Mouse (Mus musculus) cerebellum, postnatal 4 days (tissue): ENCODE data around the gene Sh3gl3.
A peak's percentile ranks its signal among the peaks of the same experiment; 100 is the strongest.

Experiments
- DNase-seq, 2 experiments: peaks; one replicate each; pipeline ENCODE4 v3.0.0; 2022; ENCODE audit warnings: low spot score in 2 of 2, mixed read lengths in 1 of 2

The Sh3gl3 gene

DNA sequence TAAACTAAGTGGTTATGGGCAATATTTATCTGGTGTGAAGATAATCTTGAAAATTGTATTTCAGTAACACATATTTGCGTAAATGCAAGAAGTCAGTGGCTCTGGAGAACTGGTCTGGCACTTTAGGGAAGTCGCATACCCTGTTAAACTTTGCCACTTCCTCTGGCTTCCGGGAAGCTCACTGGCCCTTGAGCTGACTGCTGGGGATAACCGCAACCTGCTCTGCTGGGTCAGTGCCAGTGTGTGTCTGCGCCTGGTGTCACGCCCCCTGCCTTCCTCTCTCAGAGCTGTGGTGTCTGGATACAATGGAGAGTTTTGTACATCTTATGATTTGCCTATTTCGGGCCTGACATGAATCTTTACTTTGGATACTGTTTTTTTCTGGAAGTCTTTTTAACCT is 119.8 kb downstream of the Sh3gl3 start:
- peak in 1 of 2 experiments; percentile 56 for DNase-seq

DNA sequence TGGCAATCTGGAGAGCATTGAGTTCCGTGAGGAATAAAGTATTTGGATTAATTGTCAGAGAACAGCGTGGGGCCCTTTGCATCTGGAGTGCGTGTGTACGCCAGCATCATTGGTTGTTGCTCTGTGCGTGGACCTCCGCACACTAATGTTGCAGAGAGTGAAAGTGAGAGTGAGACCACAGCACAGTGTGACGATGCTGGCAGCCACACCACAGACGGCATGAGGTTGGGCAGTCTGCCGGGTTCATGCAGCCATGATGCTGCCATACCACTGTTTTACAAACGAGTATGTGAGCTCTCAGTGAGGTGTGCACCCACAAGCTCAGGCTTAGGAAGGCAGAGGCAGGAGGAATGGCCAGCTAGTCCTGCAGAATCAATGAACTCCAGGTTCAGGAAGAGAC is 120.4 kb downstream of the Sh3gl3 start:
- DNase-seq: peak in 1 of 2 experiments; percentile 44

DNA sequence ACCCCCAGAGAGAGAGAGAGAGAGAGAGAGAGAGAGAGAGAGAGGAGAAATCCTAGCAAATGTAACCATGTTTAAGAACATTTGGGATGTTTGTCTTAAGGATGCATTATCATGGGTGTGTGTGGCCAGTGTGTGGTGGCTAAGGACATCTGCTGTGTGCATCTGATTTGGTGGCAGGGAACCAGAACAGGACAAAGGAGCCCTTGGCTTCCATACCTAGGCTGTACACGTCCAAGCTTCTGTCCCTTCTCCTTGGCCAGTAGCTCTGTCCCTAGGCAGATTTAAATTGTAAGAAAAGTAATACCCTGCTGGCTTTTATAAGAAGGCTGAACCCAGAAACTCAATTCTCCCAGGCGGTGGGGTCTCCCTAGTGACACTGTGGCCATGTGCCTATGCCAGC is 121.0 kb downstream of the Sh3gl3 start:
- DNase-seq: no peak

DNA sequence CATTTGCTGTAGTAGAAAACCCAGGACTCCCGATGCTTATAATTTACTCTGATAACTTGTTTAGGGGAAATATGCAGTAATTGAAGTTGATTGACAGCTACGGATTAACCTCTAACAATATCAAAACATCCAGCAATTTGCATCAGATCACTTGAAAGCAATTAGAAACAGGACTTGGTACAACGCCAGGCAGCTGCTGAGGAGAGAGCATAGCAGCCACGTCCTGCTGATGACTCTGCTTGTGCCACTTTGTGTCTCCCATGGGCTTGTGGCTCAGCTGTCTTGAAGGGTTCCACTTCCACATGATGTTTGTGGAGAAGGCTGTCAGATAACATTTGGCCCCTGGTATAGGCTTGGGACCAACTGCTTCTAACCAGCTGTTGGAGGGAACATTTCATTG is 134.8 kb downstream of the Sh3gl3 start:
- DNase-seq: no peak

DNA sequence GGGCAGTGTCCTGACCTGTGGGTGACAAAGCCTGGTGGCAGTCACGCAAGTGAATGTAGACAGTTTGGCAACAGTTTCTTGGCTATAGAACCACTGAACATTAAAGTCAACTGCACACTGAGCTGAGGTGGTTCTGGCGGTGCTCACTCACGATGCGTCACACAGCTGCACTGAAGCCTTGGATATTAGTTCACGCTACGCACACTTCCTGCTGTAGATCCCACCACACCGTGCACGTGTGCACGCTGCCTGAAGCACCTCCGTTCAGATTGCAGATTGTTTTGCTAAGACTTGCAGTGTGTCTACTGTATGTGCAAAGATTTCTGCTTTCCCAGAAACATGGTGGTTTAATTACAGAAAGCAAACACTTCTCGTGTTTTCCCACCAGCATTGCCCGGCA is 144.9 kb downstream of the Sh3gl3 start:
- DNase-seq: no peak

DNA sequence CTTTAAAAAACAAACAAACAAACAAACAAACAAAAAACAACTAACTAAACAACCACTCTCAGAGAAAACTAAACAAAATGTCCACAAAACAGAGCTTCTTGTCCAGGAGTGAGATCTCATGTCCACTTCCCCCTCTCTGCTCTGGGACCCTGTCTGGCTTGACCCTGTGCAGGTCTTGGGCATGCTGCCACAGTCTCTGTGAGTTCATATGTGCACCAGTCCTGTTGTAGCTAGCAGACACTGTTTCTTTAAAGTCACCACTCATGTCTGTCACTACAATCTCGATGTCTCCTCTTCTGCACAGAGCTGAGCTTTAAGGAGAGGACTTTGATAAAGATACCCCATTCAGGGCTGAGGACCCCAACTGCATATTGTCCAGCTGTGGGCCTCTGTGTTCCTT is 153.0 kb downstream of the Sh3gl3 start:
- DNase-seq: no peak

DNA sequence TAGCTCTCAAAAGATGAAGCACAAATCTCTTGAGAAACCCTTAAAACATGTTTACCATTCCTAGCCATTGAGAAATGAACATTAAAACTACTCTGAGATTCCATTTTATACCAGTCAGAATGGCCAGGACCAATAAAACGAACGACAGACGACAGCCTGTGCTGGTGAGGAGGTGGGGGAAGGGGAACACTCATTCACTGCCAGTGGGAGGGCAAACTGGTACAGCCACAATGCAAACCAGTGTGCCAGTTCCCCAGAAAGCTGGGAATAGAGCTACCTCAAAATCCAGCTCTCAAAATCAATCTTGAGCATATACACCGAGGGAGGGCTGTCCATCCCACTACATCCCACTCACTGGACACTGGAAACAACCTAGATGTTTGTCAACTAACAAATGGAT is 153.6 kb downstream of the Sh3gl3 start:
- DNase-seq: no peak

DNA sequence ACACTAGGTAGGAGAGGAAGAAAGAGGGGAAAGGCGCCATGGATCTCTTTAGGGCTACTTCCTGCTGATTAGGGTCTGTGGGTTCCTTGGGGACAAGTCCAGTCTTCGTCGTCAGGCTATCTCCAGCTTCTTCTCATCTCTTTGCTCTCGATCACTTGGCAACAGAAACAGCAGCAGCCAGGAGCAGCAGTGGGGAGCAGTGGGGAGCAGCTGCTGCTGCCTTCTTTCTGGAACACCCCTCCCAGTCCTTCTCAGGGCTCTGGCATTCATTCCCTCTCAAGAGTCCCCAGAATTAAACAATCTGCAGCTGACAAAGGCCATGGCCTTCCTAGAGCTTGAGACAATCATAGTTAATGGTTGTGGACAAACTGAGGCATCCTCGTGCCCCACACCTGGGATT is 154.2 kb downstream of the Sh3gl3 start:
- no peak for DNase-seq

DNA sequence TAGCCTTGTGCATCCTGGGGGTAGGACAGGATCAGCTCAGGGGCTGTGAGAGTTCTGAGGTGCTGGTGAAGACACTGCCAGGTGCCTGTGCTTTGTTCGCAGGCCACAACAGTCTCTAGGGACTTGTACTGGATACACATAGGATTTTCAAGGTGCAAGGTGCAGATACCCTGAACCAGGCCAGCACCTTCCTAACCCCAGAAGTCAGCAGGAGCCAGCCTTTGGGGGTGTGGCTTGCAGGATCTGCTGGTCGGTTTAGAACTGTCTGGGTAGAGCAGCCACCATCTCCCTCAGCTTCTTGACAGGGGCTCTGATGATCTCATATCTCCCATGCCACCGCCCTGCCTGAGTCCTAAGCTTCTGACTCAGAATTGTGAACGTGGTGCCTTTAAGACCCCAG is 156.2 kb downstream of the Sh3gl3 start:
- DNase-seq: no peak

DNA sequence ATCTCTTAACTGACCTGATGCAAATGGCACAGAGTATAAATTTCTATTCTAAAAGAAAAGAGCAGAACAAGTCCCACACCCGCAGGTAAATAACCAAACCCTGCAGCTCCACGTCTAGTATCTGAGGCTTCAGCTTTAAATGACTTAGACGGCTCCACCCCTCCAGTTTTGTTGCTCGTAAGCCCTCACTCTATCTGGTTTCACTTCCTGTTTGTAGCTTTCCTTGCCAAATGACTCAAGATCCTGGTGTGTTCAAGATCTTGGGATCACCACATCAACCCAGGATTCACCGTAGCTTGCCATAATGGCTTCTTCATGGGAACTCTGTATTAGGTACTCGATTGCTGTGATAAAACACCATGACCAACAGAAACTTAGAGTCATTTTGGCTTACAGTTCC is 157.2 kb downstream of the Sh3gl3 start:
- DNase-seq: no peak

DNA sequence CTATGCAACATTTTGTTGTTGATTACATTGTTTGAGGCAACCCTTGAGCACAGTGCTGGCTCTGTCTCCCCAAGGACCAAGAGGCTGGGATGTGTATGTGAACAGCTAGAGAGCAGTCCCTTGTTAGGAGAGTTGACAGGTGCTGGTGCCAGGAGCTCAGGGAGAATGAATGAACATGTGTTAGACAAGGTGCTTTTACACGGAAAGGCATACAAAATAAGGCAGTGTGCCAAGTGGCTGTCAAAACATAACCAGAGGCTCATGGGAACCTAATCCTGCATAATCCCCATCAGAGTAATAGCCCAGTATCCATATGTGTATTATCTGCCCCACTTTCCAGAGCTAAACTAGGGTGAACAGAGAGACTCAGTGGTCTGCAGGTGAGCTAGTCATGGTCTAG is 160.4 kb downstream of the Sh3gl3 start:
- DNase-seq: no peak

DNA sequence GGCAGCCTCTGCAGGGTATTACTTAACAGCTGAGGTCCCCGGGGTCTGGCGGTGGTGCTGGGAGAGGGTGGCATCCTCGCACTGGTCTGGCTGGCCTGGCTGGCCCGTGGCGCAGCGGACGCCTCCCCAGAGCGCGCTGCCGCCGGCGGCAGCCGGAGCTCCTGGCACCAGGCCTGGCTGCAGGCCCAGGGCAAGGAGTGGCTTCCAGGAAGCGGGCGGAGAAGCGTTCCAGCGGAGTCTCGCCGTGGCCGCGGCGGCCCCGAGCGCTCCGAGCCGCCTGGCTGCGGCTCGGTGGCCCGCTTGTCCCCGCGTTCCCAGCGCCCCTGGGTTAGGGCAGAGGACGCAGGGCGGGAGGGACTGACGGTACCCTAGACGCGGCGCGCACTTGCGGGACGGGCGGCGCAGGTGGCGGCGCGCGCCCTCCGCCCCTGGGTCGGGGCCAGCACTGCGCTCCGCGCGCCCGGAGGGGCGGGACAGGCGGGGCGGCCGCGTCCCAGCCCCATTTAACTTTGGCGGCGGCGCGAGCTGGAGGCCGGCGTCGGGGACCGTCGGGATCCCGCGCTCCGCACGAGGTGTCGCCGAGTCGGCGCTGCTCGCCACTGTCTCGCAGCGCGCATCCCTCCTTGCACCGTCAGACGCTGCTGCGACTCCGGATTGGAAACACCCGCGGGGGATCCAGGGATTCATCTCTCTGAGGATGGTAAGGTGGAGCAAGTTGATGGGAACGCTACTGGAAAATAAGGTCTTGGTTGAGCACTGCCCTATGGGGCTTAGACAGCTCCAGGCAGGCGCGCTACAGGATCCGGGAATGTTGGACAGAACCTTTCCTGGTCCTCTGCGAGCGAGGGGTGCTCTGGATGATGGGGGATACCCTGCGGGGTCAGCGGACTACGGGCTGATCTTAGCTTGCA is 161.8 kb downstream of the Sh3gl3 start, which contains the start of gene Adamtsl3:
Gene Adamtsl3 (plus strand): TSS at position 484 of the 911 bp plus-strand sequence.
- peak in 1 of 2 experiments; percentile 62 for DNase-seq

DNA sequence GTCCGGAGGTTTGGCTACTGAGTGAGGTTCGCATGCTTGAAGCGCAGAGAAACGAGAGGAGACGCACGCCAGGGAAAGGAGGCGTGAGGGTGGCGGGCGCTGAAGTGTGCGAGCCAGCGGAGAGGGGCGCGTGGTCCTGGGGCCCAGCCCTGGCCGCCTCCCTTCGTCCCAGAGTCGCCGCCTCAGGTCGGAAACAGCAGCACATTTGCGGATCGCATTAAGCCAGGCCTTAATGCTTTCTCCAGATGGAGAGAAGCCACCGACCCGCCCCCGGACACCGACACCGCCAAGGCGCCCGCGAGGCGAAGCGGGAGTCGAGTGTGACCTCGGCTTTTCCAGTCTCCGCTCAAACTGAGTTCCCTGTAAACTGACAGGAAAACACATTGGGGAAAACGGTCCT is 162.5 kb downstream of the Sh3gl3 start:
- DNase-seq: peak in 1 of 2 experiments; percentile 37

DNA sequence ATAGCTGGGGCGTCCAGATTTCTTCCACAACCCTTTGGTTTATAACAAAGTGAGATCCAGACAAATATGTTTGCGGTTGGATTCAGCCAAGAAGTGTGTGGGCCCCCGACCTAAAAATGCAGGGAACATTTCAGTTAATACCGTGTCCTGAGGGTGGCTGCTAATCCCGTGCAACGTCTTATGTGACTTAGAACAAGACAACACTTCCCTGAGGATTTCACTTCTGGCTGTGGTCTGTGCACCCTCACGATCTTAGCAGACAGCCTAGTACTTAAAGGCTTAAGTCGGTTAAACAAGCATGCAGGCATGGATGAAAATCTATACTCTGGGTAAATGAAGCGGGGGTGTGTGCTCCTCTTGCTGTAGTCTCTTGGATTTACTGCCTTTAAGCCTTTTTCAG is 164.5 kb downstream of the Sh3gl3 start:
- no peak for DNase-seq

DNA sequence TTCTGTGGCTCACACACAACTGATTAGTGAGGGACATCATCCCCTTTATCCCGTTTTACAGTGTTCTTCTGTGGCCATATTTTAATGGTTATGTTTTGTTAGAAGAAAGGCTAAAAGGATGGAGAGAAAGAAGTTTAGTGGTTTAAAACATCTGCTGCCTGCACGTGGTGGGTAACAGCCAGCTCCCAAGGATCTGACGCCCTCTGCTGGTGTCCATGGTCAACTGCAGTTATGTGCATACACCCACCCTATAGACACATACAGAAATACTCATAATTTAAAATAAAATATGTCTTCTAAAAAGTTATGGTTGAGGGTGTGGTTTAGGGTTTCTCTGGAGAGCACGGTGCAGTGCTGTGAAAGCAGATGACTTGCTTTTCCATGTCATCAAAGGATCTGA is 164.9 kb downstream of the Sh3gl3 start:
- no peak for DNase-seq

DNA sequence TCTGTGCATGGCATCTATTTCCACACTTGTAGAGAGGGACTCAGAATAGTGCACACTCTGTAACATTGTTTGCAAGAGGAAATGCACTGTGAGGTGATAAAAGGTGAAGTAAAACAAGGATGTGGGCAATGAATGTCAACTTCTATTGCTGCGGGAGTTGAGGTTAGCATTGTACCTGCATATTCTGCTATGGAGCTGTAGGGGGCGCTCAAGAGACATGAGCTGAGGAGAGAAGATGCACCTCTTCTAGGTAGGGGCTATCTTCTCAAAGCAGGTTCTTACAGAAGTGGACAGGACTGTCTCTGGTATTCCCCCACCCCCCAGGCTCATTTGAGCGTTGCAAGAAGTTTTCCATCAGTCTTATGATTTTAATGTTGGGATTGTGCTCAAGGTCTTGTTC is 165.6 kb downstream of the Sh3gl3 start:
- DNase-seq: no peak

DNA sequence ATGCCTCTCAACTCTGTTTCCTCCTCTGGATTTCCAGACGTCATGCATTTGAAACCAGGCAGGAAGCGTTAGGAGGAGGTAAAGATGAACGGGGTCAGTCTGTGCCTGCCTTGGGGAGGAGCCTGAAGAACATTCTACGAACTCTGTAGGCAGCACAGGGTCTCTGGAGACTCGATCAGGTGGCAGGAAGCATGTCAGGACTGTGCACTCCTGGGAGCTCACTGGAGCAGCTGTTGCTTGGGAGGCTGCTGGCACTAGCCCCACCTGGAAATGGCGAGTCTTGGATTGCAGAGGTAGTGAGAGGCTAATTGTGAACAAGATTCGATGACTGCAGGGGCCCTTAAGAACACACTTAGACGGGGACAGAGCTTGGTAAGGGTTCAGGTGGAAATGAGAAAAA is 167.8 kb downstream of the Sh3gl3 start:
- no peak for DNase-seq

DNA sequence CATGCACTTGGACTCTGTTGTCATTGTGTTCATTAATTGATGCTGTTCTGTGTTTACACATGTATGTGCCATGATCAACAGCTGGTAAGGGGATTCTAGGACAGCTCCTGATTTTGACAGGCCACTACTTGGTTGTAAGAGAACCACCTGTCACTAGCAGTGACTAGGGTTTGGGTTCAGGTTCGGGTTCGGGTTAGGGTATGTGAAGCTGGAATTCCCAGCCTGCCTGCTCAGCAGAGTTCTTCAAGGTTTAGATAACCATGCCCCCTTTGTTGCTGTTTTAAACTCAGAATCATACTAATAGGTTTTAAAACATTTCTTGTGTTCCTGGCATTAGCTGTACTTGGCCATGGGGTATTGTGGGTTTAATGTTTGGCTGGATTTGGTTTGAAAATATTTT is 173.1 kb downstream of the Sh3gl3 start:
- DNase-seq: no peak

DNA sequence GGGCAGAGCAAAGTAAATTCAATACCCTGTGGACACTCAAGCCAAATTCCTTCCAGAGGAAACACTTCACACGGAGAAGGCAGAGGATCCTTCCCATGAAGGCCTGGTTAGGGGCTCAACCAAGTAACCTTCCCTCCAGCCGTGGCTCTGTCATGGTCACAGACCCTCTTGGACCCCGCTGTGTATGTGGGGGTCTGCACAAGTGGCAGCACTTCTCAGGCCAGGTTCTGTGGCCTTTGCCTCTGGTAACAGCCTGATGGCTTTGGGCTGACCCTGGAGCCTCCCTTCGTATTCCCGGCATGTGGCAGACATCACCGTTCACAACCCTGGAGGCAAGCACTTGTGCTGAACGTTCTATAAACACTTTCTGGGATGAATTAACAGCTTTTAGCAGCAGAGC is 176.2 kb downstream of the Sh3gl3 start:
- no peak for DNase-seq

DNA sequence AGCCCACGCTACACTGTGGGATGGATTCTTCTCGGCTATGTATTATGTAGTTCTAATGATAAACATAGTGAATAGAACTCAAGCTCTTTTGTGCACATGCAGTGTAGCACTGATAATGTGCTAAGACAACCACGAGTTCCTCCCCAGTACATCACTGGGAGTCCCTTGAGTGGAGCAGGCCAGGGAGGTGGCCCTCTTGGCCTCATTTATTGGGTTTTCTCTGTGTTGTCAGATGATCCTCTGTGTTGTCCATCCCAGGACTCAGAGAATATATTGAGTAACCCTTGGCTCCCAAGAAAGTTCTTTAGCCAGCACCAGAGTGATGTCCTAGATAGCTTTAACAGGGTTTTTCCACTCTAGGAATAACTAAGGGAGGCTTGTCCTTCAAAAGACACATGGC is 176.8 kb downstream of the Sh3gl3 start:
- no peak for DNase-seq
